Mouse (Mus musculus): ENCODE data around the gene Gm6525. TPM values are rescaled to one million over a fixed set of nuclear protein-coding genes. Genes with fewer than 3 reads are reported as not detected.

The Gm6525 gene
- total RNA-seq (2014; rRNA removed), result not detected in 2 replicates
- 2.3 and 2.8 TPM in 2 replicates for polyA plus RNA-seq (2015; fragmentation: Nextera tagmentation; extraction: Ambion mirVana)

GRCm38 (mm10) chr3:84173581-84174154 is at the start of gene Gm6525:
Gene Gm6525, plus strand, starts transcription at chr3:84174104.
- Histone ChIP-seq H3K4me2 (ENCODE audit: low read depth, low read length) (no peak within 1 kb of the TSS), H3K27me3 (ENCODE audit: insufficient read depth, low read length) (no peaks in the 10 kb centered on the region), H3K9me3 (ENCODE audit: low read length) (no peaks in the 10 kb centered on the region), H3K4me1 (ENCODE audit: insufficient read depth, low read length) (no peaks in the 10 kb centered on the region), H3K27ac (no peak within 1 kb of the TSS), H3K9ac (replicated peaks; ENCODE audit: low read length) (no peak within 1 kb of the TSS), H3K36me3 (ENCODE audit: insufficient read depth, low read length) (peaks cover 30% of the 10 kb centered on the region), H3K4me3 (ENCODE audit: low read length) (no peak within 1 kb of the TSS)
- WGBS, result 80% methylated on average over 11 of the region's 11 CpGs
- DNase-seq (ENCODE audit: low spot score), result no peak
- ATAC-seq, result no peak
- TF ChIP-seq CTCF (IDR thresholded peaks at IDR 0.05; ENCODE audit: low read depth), result no peak

GRCm38 (mm10) chr3:84125704-84126289 is 48.1 kb upstream of the Gm6525 start:
- H3K9ac ChIP-seq (replicated peaks; ENCODE audit: low read length), result no peak overlapping the region
- TF ChIP-seq CTCF (IDR thresholded peaks at IDR 0.05; ENCODE audit: low read depth), result no peak
- no peaks in the 10 kb centered on the region for H3K9me3 ChIP-seq (ENCODE audit: low read length)
- no peaks in the 10 kb centered on the region for H3K4me1 ChIP-seq (ENCODE audit: insufficient read depth, low read length)
- no peak overlapping the region for H3K27ac ChIP-seq
- H3K4me2 ChIP-seq (ENCODE audit: low read depth, low read length), result no peak overlapping the region
- no peaks in the 10 kb centered on the region for H3K36me3 ChIP-seq (ENCODE audit: insufficient read depth, low read length)
- no peak for ATAC-seq
- 60% methylated on average over 6 of the region's 6 CpGs for WGBS
- H3K4me3 ChIP-seq (ENCODE audit: low read length), result no peak overlapping the region
- H3K27me3 ChIP-seq (ENCODE audit: insufficient read depth, low read length), result no peaks in the 10 kb centered on the region
- DNase-seq (ENCODE audit: low spot score), result no peak

- TF ChIP-seq CTCF (IDR thresholded peaks at IDR 0.05; ENCODE audit: low read depth), result no peak
- ATAC-seq, result no peak
- H3K4me3 ChIP-seq (ENCODE audit: low read length), result no peak overlapping the region
- H3K4me2 ChIP-seq (ENCODE audit: low read depth, low read length), result no peak overlapping the region
- H3K27me3 ChIP-seq (ENCODE audit: insufficient read depth, low read length), result no peaks in the 10 kb centered on the region
- DNase-seq (ENCODE audit: low spot score), result no peak
- no peaks in the 10 kb centered on the region for H3K9me3 ChIP-seq (ENCODE audit: low read length)
- H3K27ac ChIP-seq, result no peak overlapping the region
- WGBS, result 93% methylated on average over 3 of the region's 3 CpGs
- H3K36me3 ChIP-seq (ENCODE audit: insufficient read depth, low read length), result no peaks in the 10 kb centered on the region
- no peaks in the 10 kb centered on the region for H3K4me1 ChIP-seq (ENCODE audit: insufficient read depth, low read length)
- H3K9ac ChIP-seq (replicated peaks; ENCODE audit: low read length), result no peak overlapping the region
These were observed 47.2 kb upstream of the Gm6525 start for GRCm38 (mm10) chr3:84126721-84127120.

GRCm38 (mm10) chr3:84127431-84127830 is 46.5 kb upstream of the Gm6525 start:
- no peak for ATAC-seq
- no peak for TF ChIP-seq CTCF (IDR thresholded peaks at IDR 0.05; ENCODE audit: low read depth)

GRCm38 (mm10) chr3:84128871-84129870 is 44.7 kb upstream of the Gm6525 start:
- ATAC-seq, result no peak
- 73% methylated on average over 11 of the region's 11 CpGs for WGBS

More at GRCm38 (mm10) chr3:84127431-84127830, 46.5 kb upstream of the Gm6525 start:
- no peak overlapping the region for H3K9ac ChIP-seq (replicated peaks; ENCODE audit: low read length)
- no peaks in the 10 kb centered on the region for H3K27me3 ChIP-seq (ENCODE audit: insufficient read depth, low read length)
- H3K4me3 ChIP-seq (ENCODE audit: low read length), result no peak overlapping the region
- no peak for DNase-seq (ENCODE audit: low spot score)
- no peaks in the 10 kb centered on the region for H3K9me3 ChIP-seq (ENCODE audit: low read length)
- H3K4me1 ChIP-seq (ENCODE audit: insufficient read depth, low read length), result no peaks in the 10 kb centered on the region
- H3K4me2 ChIP-seq (ENCODE audit: low read depth, low read length), result no peak overlapping the region
- no peaks in the 10 kb centered on the region for H3K36me3 ChIP-seq (ENCODE audit: insufficient read depth, low read length)
- WGBS, result 82% methylated on average over 2 of the region's 2 CpGs
- no peak overlapping the region for H3K27ac ChIP-seq

GRCm38 (mm10) chr3:84130776-84131175 is 43.1 kb upstream of the Gm6525 start:
- H3K4me1 ChIP-seq (ENCODE audit: insufficient read depth, low read length), result no peaks in the 10 kb centered on the region
- TF ChIP-seq CTCF (IDR thresholded peaks at IDR 0.05; ENCODE audit: low read depth), result no peak
- H3K4me2 ChIP-seq (ENCODE audit: low read depth, low read length), result no peak overlapping the region
- WGBS, result 66% methylated on average over 5 of the region's 5 CpGs
- H3K9me3 ChIP-seq (ENCODE audit: low read length), result no peaks in the 10 kb centered on the region
- DNase-seq (ENCODE audit: low spot score) (no peak), ATAC-seq (no peak)
- no peak overlapping the region for H3K9ac ChIP-seq (replicated peaks; ENCODE audit: low read length)
- no peaks in the 10 kb centered on the region for H3K27me3 ChIP-seq (ENCODE audit: insufficient read depth, low read length)
- no peaks in the 10 kb centered on the region for H3K36me3 ChIP-seq (ENCODE audit: insufficient read depth, low read length)
- H3K27ac ChIP-seq, result no peak overlapping the region
- no peak overlapping the region for H3K4me3 ChIP-seq (ENCODE audit: low read length)

More at GRCm38 (mm10) chr3:84128871-84129870, 44.7 kb upstream of the Gm6525 start:
- no peaks in the 10 kb centered on the region for H3K4me1 ChIP-seq (ENCODE audit: insufficient read depth, low read length)
- no peak overlapping the region for H3K4me2 ChIP-seq (ENCODE audit: low read depth, low read length)
- H3K36me3 ChIP-seq (ENCODE audit: insufficient read depth, low read length), result no peaks in the 10 kb centered on the region
- no peaks in the 10 kb centered on the region for H3K27me3 ChIP-seq (ENCODE audit: insufficient read depth, low read length)
- H3K4me3 ChIP-seq (ENCODE audit: low read length), result no peak overlapping the region
- H3K9ac ChIP-seq (replicated peaks; ENCODE audit: low read length), result no peak overlapping the region
- no peaks in the 10 kb centered on the region for H3K9me3 ChIP-seq (ENCODE audit: low read length)
- no peak for DNase-seq (ENCODE audit: low spot score)
- no peak overlapping the region for H3K27ac ChIP-seq
- TF ChIP-seq CTCF (IDR thresholded peaks at IDR 0.05; ENCODE audit: low read depth), result no peak

Data from hindbrain, postnatal 0 days (tissue).